Mouse (Mus musculus) CD8-positive naive resting alpha-beta T cell, adult 2 months (primary cell): ENCODE measurements at regions not wholly inside any gene's neighbourhood (a gene's known extent, or its start where the extent isn't known, plus 50 kb on each side); places are given as distances from the start of the nearest gene placed in this dataset.
"Not testable (repeated sequence)": the region's sequence is repeated elsewhere in the genome, so short reads cannot be mapped to it uniquely, and the experiment has no call there.

Experiments
- DNase-seq, 2 experiments: peaks; one replicate each; pipeline ENCODE4 v3.0.0; 2022; ENCODE audit warnings: low read depth in 2 of 2, low spot score in 2 of 2

DNA sequence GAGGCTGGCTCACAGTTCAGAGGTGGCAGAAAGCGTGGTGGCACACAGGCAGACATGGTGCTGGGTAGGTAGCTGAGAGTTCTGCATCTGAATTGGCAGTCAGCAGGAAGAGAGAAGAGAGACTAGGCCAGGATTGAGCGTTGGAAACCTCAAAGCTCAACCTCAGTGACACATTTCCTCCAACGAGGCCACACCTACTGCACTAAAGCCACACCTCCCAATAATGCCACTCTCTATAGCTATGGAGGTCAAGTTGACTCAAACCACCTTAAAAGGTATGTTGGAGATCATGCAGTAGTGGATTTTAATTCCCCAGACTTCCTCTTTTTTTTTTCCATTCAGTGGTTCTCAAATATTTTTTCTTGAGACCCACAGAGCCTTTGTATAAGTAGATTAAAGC is 57.1 kb downstream of the Ccdc54 start:
- DNase-seq: no peak

DNA sequence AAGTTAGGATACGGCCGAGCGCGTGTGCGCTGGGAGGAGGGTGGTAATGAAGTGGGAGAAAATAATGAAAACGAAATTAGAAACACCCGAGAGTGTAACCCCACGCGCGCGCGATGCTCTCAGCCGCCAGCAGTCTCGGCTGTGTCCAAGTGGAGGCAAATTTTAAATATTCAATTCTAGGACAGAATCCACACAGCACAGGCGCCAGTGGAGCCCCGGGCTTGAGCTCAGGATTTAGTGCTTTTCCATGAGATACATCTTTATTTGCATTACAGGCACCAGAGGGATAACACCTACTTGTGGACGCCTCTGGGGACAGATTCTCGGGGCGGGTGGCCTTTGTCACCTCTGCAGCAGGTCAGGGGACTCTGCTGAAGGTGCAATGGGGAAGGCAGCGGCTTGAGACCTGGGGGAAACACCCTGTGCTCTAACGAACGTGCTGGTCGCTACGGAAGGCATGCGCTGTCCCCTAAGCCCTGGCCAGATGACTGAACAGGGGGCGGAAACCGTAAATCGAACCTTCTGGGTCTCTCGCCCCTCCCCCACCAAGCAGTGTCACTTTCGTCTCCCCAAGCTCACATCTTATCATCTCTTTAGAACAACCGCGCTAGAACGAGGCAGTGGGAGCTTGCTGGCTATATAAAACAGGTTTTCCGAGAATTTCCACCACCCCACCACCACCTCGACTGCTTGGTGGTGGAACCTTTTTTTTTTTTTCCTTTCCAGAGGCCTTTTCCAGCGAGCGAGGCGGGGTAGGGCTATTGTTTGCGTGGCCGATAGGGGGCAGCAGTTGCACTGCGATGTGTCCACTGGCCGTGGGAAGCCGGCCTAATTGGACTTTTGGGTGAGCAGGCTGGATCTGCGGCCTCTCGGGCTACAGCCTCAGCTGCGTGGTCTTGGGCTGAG is 61.2 kb downstream of the Ccdc54 start:
- peak; percentile 56 to 71 for DNase-seq

DNA sequence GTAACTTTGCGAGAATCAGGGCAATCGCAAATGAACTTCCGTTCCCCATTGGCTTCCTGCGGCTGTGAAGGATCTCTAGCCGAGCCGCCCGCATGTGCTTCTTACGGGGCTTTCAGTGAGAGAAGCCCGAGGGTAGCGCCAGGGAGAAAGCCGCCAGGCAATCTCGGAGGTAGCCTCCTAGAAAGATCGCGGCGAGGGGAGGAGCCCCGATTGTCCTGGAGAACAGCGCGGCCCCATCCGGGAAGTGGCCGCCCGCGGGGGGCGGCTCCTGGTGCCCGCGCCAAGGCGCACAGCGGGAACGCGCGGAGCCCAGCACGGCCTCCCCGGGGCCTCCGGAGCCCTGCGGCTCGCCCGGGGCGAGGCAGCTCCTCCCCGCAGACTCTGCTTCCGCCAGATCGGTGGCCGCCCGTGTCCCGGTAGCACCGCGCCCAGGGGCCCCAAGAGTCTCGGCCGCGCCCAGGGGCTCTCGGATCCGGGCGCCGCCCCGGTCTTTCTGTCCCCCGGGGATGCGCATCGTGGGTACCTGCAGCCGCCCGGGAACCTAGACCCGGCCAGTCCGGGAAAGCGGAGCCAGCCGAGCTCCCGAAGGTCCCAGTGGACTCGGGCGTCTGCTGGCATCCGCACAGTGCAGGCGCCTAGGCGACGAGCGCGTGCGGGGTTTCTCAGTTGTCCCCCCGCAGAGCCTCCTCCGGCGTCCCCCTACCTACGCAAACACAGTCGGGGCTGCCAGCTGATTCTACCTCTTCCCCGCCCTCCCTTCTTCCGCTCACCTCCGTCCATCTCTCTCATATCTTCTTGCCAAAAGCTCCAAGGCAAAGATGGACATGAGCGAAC is 62.1 kb downstream of the Ccdc54 start:
- DNase-seq: peak; percentile 55 to 56

DNA sequence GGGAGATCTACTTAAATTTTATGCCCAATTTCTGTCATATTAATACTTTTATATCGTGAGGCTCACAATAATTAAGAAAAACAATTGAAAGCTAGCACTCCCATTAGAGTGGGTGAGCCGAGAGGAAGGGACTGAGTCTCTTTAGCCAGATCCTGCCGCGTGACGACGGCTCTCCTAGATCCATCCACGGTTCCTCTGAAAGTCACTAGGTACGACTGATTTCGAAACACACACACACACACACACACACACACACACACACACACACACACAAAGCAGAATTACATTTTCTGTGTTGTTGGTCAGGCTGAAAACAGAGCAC is 62.6 kb downstream of the Ccdc54 start:
- no peak for DNase-seq

DNA sequence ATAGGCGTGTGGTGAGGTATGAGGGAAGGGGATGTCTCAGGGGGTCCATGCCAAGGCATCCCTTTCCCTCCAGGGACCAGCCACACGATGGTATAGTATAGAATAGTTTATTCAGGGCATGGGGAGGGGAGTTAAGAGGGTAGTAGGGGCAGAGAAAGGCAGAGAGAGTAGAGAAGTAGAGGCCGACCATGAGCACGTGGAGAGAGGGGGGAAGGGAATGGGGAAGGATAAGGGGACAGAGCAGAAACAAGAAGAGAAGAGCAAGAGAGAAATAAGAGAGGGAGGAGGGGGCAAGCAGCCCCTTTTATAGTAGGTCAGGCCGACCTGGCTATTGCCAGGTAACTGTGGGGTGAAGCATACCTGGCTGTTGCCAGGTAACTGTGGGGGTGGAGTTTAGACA is 64.0 kb downstream of the Ccdc54 start:
- not testable (repeated sequence) for DNase-seq

DNA sequence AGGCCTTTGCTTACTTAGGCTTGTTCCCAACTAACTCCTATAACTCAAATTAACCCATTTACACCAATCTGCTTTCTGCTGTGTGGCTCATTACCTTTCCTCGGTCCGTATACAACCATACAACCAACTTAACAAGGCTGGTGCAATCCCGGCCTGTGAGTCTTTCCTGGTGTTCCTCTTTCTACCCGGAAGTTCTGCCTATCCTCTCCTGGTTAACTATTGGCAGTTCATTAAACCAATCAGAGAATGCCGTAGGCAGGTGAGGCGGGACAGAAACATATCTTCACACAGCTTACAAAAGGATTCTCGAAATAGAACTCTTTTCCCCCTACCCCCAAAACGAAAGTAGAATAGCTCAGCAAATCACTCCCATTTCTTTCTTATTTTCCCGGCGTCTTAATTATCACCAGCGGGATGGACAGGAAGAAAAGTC is 65.0 kb downstream of the Ccdc54 start:
- DNase-seq: no peak

DNA sequence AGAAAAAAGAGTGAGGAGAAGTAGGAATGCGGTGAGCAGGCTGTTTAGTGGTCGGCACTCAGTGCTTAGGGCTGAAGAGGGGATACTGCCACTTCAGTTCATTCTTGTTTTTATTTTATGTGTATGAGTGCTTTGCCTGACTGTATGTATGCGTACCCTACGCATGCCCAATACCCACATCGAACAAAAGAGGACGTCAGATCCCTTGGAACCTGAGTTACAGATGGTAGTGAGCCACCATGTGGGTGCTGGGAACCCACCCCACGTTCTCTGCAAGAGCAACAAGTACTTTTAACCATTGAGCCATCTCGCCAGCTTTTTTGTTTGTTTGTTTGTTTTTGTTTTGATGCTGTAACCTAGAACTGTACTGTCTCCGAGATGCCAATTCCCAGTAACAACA is 65.5 kb downstream of the Ccdc54 start:
- DNase-seq: no peak

DNA sequence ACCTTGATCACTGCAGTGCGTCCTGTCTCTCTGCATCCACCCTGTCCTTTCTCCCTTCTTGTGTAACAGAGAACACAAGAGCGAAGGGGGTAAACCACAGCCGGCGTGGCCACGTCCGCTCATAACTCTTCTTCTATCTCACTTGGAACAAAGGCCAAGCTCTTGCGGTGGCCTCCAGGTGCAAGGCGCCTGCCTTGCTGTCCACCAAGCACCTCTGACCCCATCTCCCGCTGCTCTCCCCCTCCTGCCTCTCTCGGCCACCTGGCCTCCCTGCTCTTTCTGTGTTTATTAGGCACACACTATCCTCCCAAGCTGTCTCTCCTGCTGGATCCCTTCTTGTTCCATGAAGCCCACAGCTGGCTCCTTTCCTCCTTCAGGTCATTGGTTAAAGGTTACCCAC is 71.3 kb downstream of the Ccdc54 start:
- no peak for DNase-seq

DNA sequence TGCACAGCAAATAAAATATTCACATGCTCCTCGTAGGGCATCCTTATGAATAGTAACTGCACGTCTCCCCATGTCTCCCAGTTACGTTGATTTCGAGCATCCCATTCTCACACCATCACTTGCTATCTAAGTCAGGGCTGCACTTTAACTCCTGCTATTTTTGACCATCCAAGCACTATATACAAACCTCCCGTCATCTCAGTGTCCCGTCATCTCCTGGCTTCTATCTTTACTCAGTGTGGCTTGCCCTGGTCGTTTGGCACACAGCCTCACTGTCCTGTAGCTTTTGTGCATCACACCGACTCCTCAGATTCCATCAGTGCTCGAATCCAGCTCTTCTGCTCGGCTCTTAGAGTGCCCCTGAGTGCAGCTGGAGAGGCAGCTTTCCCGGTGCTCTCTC is 74.4 kb downstream of the Ccdc54 start:
- DNase-seq: no peak

DNA sequence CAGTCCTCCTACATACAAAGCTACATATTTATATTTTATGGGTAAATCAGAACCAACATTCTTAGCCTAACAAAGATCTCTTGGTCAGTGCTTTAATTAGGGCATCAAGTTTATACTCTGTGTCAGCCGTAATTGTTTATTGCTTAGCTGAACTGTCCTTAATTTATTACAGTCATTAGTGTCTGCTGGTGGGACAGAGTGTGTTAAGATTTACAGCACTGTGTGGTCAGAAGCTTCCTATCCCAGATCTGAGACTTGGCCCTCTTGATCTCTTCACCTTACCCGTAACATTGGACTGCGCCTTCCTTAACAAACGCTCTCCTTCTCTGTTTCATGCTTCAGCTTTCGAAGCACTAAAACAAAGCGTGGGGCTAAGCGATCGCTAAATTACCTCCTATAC is 75.9 kb downstream of the Ccdc54 start:
- no peak for DNase-seq

DNA sequence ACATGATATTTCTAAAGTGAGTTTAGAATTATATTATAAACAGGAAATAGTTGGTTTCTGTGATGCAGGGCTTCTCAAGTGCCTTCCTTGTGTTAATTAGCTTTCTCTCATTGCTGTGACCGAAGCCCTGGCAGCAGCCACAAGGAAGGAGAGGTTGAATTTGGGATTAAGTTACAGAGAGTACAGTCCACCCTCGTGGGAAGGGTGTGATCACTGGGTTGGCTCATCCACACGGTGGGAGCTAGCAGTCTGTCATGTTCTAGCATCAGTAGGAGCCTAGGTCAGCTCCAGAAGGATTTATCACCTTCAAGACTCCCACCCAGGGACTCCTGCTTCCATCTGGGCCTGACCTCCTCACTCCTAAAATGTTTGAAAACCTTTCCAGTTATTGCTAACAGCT is 78.9 kb downstream of the Ccdc54 start:
- no peak for DNase-seq

DNA sequence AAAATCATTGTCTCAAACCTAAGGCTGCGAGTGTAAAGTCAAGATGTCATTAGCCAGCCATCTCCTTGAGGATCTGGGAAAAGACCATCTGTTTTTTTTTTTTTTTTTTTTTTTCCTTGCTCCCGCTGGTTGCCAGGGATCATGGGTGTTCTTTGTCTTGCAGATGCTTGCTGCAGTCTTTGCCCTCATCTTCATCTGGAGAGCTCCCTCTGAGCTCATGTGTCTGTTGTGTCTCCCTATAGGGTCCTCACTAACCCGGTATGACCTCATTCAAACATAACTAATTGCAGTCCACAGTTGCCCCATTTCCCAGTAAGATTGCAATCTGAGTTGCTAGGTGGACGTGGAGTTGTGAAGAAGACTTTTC is 77.3 kb upstream of the Bbx start:
- DNase-seq: no peak

DNA sequence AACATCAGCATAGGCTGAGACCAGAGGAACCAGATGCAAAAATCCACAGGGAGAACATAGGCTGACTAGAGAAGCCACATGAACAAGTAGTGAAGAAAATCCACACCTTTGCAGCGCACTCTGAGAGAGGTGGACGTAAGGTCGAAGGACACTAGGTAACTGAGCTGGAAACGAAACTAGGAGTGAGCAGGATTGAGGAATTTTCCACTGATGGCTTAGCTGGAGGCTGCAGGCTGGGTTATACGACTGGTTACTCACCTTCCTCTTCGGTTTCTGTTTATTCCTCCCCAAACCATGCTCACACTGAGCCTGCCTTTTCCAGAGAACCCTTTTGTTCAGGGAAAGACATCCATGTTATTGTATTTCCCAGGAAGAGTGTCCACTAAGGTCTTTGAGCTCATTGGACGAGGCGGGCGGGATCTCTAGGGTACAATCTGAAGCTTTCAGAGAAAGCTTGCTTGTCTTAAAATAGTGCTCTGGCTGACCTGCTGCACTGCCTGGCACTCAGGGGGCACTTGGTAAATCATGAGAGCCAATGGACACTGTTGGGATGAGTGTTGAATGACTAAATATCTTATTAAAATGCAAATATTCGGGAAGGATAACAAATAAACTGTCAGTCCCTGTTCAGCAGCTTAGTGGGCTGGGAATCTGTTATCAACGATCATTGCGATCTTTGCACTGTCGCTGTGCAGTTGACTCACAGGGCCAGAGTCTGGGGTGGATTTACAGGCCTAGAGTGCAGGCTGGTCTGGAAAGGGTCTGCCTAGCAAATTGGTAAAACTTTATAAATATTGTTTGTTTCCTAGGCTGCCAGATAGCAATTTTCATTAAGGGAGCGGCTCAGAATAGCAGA is 76.7 kb upstream of the Bbx start:
- no peak for DNase-seq

DNA sequence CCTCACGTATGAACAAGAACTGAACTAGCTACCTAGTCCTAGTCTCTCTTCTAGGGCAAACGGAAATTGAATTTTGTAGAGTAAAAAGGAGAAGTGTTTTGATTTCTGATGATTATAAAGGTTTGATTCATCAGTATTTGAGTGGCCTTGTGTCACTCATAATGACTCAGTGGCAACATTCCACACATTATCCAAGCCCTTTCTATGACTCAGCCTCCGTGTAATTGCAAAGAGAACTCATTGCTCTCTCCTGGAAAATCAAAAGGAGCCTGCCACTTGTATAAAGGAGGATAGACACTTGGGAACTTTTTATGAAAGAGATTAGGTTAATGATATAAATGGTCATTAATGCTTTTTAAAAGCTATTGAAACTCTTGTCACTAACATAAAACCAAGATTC is 72.4 kb upstream of the Bbx start:
- no peak for DNase-seq

DNA sequence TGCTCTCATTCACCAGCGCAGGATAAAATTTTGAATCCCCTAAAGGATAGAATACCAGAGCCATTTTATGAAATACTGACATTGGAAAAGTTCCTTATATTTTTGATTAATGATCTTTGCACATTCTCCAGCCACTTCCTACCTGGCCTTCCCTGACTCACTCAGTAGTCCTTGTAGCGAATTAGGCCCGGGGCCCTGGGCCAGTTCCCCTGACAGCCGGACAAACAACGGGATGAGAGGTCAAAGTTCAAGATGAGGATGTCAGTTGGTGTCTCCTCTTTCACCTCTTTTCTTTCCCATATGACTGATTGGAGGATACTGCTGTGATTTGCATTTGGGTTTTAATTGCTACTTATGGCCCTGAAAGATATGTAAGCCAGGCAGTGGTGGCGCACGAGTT is 66.7 kb upstream of the Bbx start:
- no peak for DNase-seq

DNA sequence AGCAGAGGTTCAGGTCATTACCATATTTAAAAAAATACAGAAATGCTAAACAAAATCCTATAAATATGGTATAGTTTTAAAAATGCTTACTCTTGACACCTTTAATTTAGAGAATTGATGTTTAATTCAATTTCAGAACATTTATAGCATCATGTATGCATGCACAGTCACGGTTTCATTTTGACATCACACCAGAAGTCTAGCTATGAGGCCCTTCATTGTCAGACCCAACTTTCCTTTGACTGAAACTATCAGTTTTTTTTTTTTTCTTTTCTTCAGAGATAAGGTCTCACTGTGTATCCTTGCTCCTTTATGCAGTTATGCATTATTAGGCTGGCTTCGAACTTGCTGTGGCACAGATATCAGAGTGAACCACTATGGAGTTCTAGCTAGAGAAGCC is 61.5 kb upstream of the Bbx start:
- DNase-seq: no peak

DNA sequence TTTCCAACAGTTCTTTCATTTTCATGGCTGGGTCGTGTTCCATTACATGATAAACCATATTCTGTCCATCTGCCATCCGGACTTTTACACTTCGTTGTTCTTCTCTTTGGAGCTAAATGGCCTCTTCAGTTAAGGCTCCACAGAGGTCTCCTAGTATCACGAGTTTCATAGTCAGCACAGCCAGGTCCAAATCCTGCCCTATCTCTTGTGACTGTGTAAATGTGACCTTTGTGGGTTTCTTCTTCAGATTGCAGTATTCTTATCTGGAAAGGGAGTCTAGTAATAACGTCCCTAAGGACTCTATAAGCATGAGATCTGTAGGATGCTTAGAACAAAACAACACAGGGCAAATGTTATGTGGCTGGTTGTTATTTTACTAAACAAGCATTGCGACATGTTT is 57.1 kb upstream of the Bbx start:
- no peak for DNase-seq

DNA sequence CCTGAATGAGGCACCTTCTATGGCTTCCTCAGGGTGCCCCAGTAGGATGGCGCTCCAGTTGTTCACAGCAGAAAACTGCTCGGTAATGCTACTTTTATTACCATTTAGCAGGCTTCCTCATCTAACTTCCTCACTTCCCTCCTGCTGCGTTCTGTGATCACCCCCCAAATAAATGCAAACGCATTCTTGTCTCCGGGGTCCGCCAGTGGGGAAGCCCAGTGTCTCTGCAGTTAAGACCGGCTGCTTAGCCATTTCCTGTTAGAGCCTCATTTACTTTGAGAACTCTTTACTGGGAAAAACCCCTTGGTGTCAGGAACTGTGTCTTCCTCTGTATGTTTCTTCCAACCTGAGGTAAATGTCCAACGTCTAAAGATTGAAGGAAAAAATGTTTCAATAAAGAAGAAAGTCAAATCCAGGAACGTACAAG is 50.2 kb upstream of the Bbx start:
- no peak for DNase-seq
